Mouse (Mus musculus): Measurements from ENCODE around the gene Rnasel. TPM values are rescaled to one million over a fixed set of nuclear protein-coding genes. Genes with fewer than 3 reads are reported as not detected.
A peak's percentile ranks its signal among the peaks of the same experiment; 100 is the strongest.

Gene Rnasel
- total and polyA plus RNA-seq, 2 experiments from 2014 or later: 19.5 to 43.9 TPM

GRCm38 (mm10) chr1:153783339-153783738, 34.1 kb downstream of the Rnasel start:
- H3K4me1 ChIP-seq (ENCODE audit: insufficient read depth): no peaks in the 10 kb centered on the region
- H3K9me3 ChIP-seq (ENCODE audit: low read length): no peaks in the 10 kb centered on the region
- H3K9ac ChIP-seq: no peak overlapping the region
- ATAC-seq (no peak), DNase-seq (no peak)
- H3K36me3 ChIP-seq (ENCODE audit: insufficient read depth): no peaks in the 10 kb centered on the region
- no peak overlapping the region for H3K4me2 ChIP-seq (ENCODE audit: low read depth)
- WGBS: 38% methylated on average over 1 of the region's 1 CpGs
- no peak overlapping the region for H3K27ac ChIP-seq (ENCODE audit: low read depth, low read length)
- no peaks in the 10 kb centered on the region for H3K27me3 ChIP-seq (ENCODE audit: insufficient read depth, low read length)
- no peak overlapping the region for H3K4me3 ChIP-seq (ENCODE audit: low read depth, low read length)
- no peak for TF ChIP-seq CTCF (IDR thresholded peaks at IDR 0.05; ENCODE audit: low read depth)

DNA sequence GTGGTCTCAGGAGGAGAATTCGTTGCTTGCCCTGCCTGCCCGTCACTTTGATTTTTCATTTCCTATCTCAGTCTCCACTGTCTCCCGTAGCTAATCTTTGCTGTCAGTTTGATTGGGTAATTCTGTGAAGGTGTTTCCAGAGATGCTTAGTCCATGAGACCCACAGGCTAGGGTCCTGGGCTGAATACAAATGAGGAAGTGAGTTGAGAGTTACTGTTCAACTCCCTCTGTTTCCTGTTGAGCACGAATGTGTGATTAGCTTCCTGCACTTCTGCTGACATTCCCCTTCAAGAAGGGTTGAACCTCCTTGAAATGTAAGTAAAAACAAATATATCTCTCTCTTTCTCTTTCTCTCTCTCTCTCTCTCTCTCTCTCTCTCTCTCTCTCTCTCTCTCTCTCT, 36.4 kb downstream of the Rnasel start:
- Histone ChIP-seq H3K27ac (ENCODE audit: low read depth, low read length) (no peak overlapping the region), H3K9me3 (ENCODE audit: low read length) (no peaks in the 10 kb centered on the region), H3K36me3 (ENCODE audit: insufficient read depth) (no peaks in the 10 kb centered on the region), H3K27me3 (ENCODE audit: insufficient read depth, low read length) (no peaks in the 10 kb centered on the region), H3K4me2 (ENCODE audit: low read depth) (no peak overlapping the region), H3K9ac (no peak overlapping the region), H3K4me1 (ENCODE audit: insufficient read depth) (no peaks in the 10 kb centered on the region), H3K4me3 (ENCODE audit: low read depth, low read length) (no peak overlapping the region)
- ATAC-seq: no peak
- 82% methylated on average over 4 of the region's 4 CpGs for WGBS
- TF ChIP-seq CTCF (IDR thresholded peaks at IDR 0.05; ENCODE audit: low read depth): no peak
- DNase-seq: no peak

DNA sequence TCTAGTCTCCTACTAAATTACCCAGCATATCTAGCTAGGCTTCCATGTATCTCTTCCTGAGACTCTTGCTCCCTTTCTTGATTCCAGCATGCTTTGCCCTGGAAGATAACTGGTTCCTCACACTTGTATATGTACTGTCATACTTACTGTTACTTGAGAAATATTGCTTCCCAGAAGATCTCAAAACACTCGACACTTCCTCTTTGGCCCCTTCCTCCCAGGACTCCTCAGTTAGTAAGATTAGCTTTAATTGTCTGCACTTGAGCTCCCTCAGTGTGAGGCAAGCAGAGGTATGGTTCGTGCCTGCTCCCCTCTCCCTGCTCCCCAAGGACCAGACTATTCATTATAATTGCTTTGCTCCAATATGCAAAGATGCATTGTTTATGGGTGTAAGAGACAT, 41.5 kb downstream of the Rnasel start:
- Histone ChIP-seq H3K4me2 (ENCODE audit: low read depth) (no peak overlapping the region), H3K4me1 (ENCODE audit: insufficient read depth) (no peaks in the 10 kb centered on the region), H3K27me3 (ENCODE audit: insufficient read depth, low read length) (no peaks in the 10 kb centered on the region), H3K9ac (no peak overlapping the region), H3K27ac (ENCODE audit: low read depth, low read length) (no peak overlapping the region), H3K4me3 (ENCODE audit: low read depth, low read length) (no peak overlapping the region), H3K36me3 (ENCODE audit: insufficient read depth) (no peaks in the 10 kb centered on the region), H3K9me3 (ENCODE audit: low read length) (no peaks in the 10 kb centered on the region)
- DNase-seq (no peak), ATAC-seq (no peak)
- TF ChIP-seq CTCF (IDR thresholded peaks at IDR 0.05; ENCODE audit: low read depth): no peak
- WGBS: 50% methylated on average over 2 of the region's 2 CpGs

DNA sequence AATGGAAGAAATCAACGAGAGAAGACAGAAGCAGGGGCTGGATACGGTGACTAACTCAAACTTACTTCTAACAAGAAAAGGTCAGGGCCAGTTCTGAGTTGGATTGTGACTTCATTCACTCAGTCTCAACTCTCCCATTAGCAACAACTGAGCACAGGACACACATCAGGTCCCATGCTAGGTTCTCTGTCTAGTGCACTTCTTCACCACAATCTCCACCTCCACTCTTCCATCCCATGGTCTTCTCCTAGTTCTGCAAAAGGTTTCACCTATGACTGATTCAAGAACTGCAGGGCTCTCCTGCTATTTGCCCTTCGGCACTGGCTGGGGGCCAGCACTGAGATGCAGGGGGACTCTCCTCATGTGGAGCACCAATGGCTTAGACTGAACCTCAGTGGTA, 45.0 kb downstream of the Rnasel start:
- H3K9me3 ChIP-seq (ENCODE audit: low read length): no peaks in the 10 kb centered on the region
- WGBS: 90% methylated on average over 3 of the region's 3 CpGs
- ATAC-seq: no peak

GRCm38 (mm10) chr1:153802691-153803090, 53.5 kb downstream of the Rnasel start:
- H3K4me1 ChIP-seq (ENCODE audit: insufficient read depth): no peaks in the 10 kb centered on the region
- no peak for TF ChIP-seq CTCF (IDR thresholded peaks at IDR 0.05; ENCODE audit: low read depth)
- no peak overlapping the region for H3K27ac ChIP-seq (ENCODE audit: low read depth, low read length)
- H3K4me2 ChIP-seq (ENCODE audit: low read depth): no peak overlapping the region
- DNase-seq: no peak
- 68% methylated on average over 7 of the region's 7 CpGs for WGBS
- H3K9ac ChIP-seq: no peak overlapping the region
- H3K9me3 ChIP-seq (ENCODE audit: low read length): no peaks in the 10 kb centered on the region
- no peak overlapping the region for H3K4me3 ChIP-seq (ENCODE audit: low read depth, low read length)
- no peak for ATAC-seq
- no peaks in the 10 kb centered on the region for H3K27me3 ChIP-seq (ENCODE audit: insufficient read depth, low read length)
- H3K36me3 ChIP-seq (ENCODE audit: insufficient read depth): no peaks in the 10 kb centered on the region

More for the DNA sequence above, 45.0 kb downstream of the Rnasel start:
- no peak for TF ChIP-seq CTCF (IDR thresholded peaks at IDR 0.05; ENCODE audit: low read depth)
- no peak for DNase-seq
- Histone ChIP-seq H3K27ac (ENCODE audit: low read depth, low read length) (no peak overlapping the region), H3K9ac (no peak overlapping the region), H3K36me3 (ENCODE audit: insufficient read depth) (no peaks in the 10 kb centered on the region), H3K4me1 (ENCODE audit: insufficient read depth) (no peaks in the 10 kb centered on the region), H3K4me2 (ENCODE audit: low read depth) (no peak overlapping the region), H3K27me3 (ENCODE audit: insufficient read depth, low read length) (no peaks in the 10 kb centered on the region), H3K4me3 (ENCODE audit: low read depth, low read length) (no peak overlapping the region)

- DNase-seq (no peak), ATAC-seq (no peak)
- H3K36me3 ChIP-seq (ENCODE audit: insufficient read depth): no peaks in the 10 kb centered on the region
- H3K4me3 ChIP-seq (ENCODE audit: low read depth, low read length): no peak overlapping the region
- H3K27me3 ChIP-seq (ENCODE audit: insufficient read depth, low read length): no peaks in the 10 kb centered on the region
- TF ChIP-seq CTCF (IDR thresholded peaks at IDR 0.05; ENCODE audit: low read depth): no peak
- WGBS: 58% methylated on average over 8 of the region's 8 CpGs
- H3K4me1 ChIP-seq (ENCODE audit: insufficient read depth): no peaks in the 10 kb centered on the region
- no peak overlapping the region for H3K27ac ChIP-seq (ENCODE audit: low read depth, low read length)
- H3K9me3 ChIP-seq (ENCODE audit: low read length): no peaks in the 10 kb centered on the region
- H3K4me2 ChIP-seq (ENCODE audit: low read depth): no peak overlapping the region
- H3K9ac ChIP-seq: no peak overlapping the region
These were observed 54.3 kb downstream of the Rnasel start for GRCm38 (mm10) chr1:153803530-153803929.

- TF ChIP-seq CTCF (IDR thresholded peaks at IDR 0.05; ENCODE audit: low read depth): peak; percentile 77
- no peak overlapping the region for H3K9ac ChIP-seq
- DNase-seq: peak; percentile 80
- H3K36me3 ChIP-seq (ENCODE audit: insufficient read depth): no peaks in the 10 kb centered on the region
- H3K9me3 ChIP-seq (ENCODE audit: low read length): no peaks in the 10 kb centered on the region
- no peaks in the 10 kb centered on the region for H3K4me1 ChIP-seq (ENCODE audit: insufficient read depth)
- H3K27ac ChIP-seq (ENCODE audit: low read depth, low read length): no peak overlapping the region
- H3K27me3 ChIP-seq (ENCODE audit: insufficient read depth, low read length): no peaks in the 10 kb centered on the region
- 57% methylated on average over 13 of the region's 13 CpGs for WGBS
- no peak; the same call in 1 of the 2 replicates for ATAC-seq
- H3K4me3 ChIP-seq (ENCODE audit: low read depth, low read length): no peak overlapping the region
- no peak overlapping the region for H3K4me2 ChIP-seq (ENCODE audit: low read depth)
These were observed 58.3 kb downstream of the Rnasel start for GRCm38 (mm10) chr1:153807390-153807993.

Other genes with a start within 250 kb of the Rnasel start
- 9.5 TPM in 2 replicates for gene Npl, start 199.4 kb upstream of the Rnasel start, total RNA-seq (2014; rRNA removed)
- gene Npl, start 199.4 kb upstream of the Rnasel start, polyA plus RNA-seq (2015; fragmentation: Nextera tagmentation; extraction: Ambion mirVana): 9.3 and 10.2 TPM in 2 replicates
- 19.3 and 22.7 TPM in 2 replicates for gene Rgs8, start 96.4 kb upstream of the Rnasel start, total RNA-seq (2014; rRNA removed)
- gene Rgs8, start 96.4 kb upstream of the Rnasel start, polyA plus RNA-seq (2015; fragmentation: Nextera tagmentation; extraction: Ambion mirVana): 12.0 and 16.6 TPM in 2 replicates
- 7.9 and 9.6 TPM in 2 replicates for gene Rgs16, start 9.1 kb upstream of the Rnasel start, total RNA-seq (2014; rRNA removed)
- gene Rgs16, start 9.1 kb upstream of the Rnasel start, polyA plus RNA-seq (2015; fragmentation: Nextera tagmentation; extraction: Ambion mirVana): 15.5 and 16.7 TPM in 2 replicates
- 0.23 and 0.90 TPM in 2 replicates for gene Rgsl1, start 94.7 kb downstream of the Rnasel start, total RNA-seq (2014; rRNA removed)
- 0.39 and 0.44 TPM in 2 replicates for gene Rgsl1, start 94.7 kb downstream of the Rnasel start, polyA plus RNA-seq (2015; fragmentation: Nextera tagmentation; extraction: Ambion mirVana)
- gene Teddm1b, start 124.9 kb downstream of the Rnasel start, total RNA-seq (2014; rRNA removed): not detected in 2 replicates
- gene Teddm1b, start 124.9 kb downstream of the Rnasel start, polyA plus RNA-seq (2015; fragmentation: Nextera tagmentation; extraction: Ambion mirVana): 0.36 and 0.49 TPM in 2 replicates
- gene Teddm1a, start 142.3 kb downstream of the Rnasel start, total RNA-seq (2014; rRNA removed): not detected in 2 replicates
- 0.11 TPM in 1 of 2 replicates, not detected in the other for gene Teddm1a, start 142.3 kb downstream of the Rnasel start, polyA plus RNA-seq (2015; fragmentation: Nextera tagmentation; extraction: Ambion mirVana)
- 297 and 313 TPM in 2 replicates for gene Glul, start 150.5 kb downstream of the Rnasel start, total RNA-seq (2014; rRNA removed)
- 254 and 255 TPM in 2 replicates for gene Glul, start 150.5 kb downstream of the Rnasel start, polyA plus RNA-seq (2015; fragmentation: Nextera tagmentation; extraction: Ambion mirVana)
- gene Teddm2, start 150.8 kb downstream of the Rnasel start, total RNA-seq (2014; rRNA removed): 2.3 and 2.9 TPM in 2 replicates
- gene Teddm2, start 150.8 kb downstream of the Rnasel start, polyA plus RNA-seq (2015; fragmentation: Nextera tagmentation; extraction: Ambion mirVana): 1.7 and 2.5 TPM in 2 replicates

All from forebrain, postnatal 0 days (tissue).